Mouse (Mus musculus) forebrain, embryonic 11.5 days (tissue): ENCODE data around the gene Gm14743. TPM values are rescaled to one million over a fixed set of nuclear protein-coding genes. Genes with fewer than 3 reads are reported as not detected.
"Not testable (repeated sequence)": the region's sequence is repeated elsewhere in the genome, so short reads cannot be mapped to it uniquely, and the experiment has no call there.

ENCODE experiments used
- ATAC-seq: fragments of 200-750 bp; cut with Nextera tagmentation; replicated peaks from 2 replicates; pipeline ENCODE4 v1.8.0; 2017; ENCODE audit warnings: moderate TSS enrichment; ENCODE audit not compliant: low FRiP score
- DNase-seq: peaks from one replicate; pipeline ENCODE4 v3.0.0-alpha.2; 2017; ENCODE audit warnings: low spot score
- H3K27ac ChIP-seq: fragments of 300-500 bp; sonication (generic); 2 replicates; pipeline ENCODE4 v1.5.1; 2014; ENCODE audit warnings: low read depth, low read length
- H3K27me3 ChIP-seq: fragments of 300-500 bp; sonication (generic); 2 replicates; pipeline ENCODE4 v1.6.1; 2014; ENCODE audit warnings: mild to moderate bottlenecking, low read length, mixed read lengths; ENCODE audit not compliant: control insufficient read depth, insufficient read depth
- H3K36me3 ChIP-seq: fragments of 300-500 bp; sonication (generic); 2 replicates; pipeline ENCODE4 v1.6.1; 2014; ENCODE audit warnings: mild to moderate bottlenecking, low read length, moderate library complexity, mixed read lengths; ENCODE audit not compliant: control insufficient read depth, insufficient read depth
- H3K4me1 ChIP-seq: fragments of 300-500 bp; sonication (generic); replicated peaks from 2 replicates; pipeline ENCODE4 v1.6.1; 2014; ENCODE audit warnings: low read length, mixed read lengths; ENCODE audit not compliant: control insufficient read depth, insufficient read depth
- H3K4me2 ChIP-seq: fragments of 300-500 bp; sonication (generic); 2 replicates; pipeline ENCODE4 v1.6.1; 2014; ENCODE audit warnings: low read depth, mild to moderate bottlenecking, low read length, moderate library complexity, mixed read lengths; ENCODE audit not compliant: severe bottlenecking
- H3K4me3 ChIP-seq: fragments of 300-500 bp; sonication (generic); 2 replicates; pipeline ENCODE4 v1.5.1; 2014; ENCODE audit warnings: low read depth, low read length
- H3K9ac ChIP-seq: fragments of 300-500 bp; sonication (generic); 2 replicates; pipeline ENCODE4 v1.6.1; 2014; ENCODE audit warnings: low read length
- H3K9me3 ChIP-seq: fragments of 300-500 bp; sonication (generic); 2 replicates; pipeline ENCODE4 v1.6.1; 2016; ENCODE audit warnings: low read length, mixed read lengths; ENCODE audit not compliant: control insufficient read depth
- WGBS: fragments of 180-500 bp; shearing (Covaris S2); extraction: QIAGEN DNeasy Blood & Tissue Kit; methylation state at CpG from one replicate; pipeline ENCODE4 v1.1.7; 2014; 5-methylcytosine and 5-hydroxymethylcytosine counted together
- polyA plus RNA-seq: library from polyadenylated mRNA; unstranded; fragments of >200 nt; fragmentation: Nextera tagmentation; extraction: Ambion mirVana; gene quantifications from 2 replicates; pipeline ENCODE4 v1.2.1, GENCODE M21; 2014

Gene Gm14743
- polyA plus RNA-seq = not detected in 2 replicates

DNA sequence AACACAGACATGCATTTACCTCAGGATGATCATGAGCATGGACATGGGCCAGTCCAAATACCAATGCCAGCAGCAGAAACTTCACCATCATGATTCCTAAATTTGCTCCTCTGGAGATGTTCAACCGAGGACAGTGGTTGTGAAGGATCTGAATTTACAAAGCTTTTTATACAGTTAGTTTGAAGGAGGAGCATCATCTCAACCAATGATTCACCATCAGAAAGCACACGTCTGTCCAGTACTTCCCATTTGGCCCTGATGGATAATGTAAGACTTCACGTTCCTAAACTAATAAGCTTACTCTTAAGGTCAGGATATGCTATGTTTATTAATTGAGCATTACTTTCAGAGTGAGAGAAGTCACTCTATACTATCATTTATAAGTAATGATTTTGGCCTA is at the start of gene Gm14743:
Gm14743 (minus strand) TSS at position 101 of the 400 bp plus-strand sequence.
- H3K4me1 ChIP-seq, H3K36me3 ChIP-seq, DNase-seq, H3K4me3 ChIP-seq, H3K9ac ChIP-seq, H3K27ac ChIP-seq, H3K9me3 ChIP-seq, H3K27me3 ChIP-seq, ATAC-seq, H3K4me2 ChIP-seq: not testable (repeated sequence)
- no CpG with 5 or more reads among the region's 3 CpGs for WGBS

DNA sequence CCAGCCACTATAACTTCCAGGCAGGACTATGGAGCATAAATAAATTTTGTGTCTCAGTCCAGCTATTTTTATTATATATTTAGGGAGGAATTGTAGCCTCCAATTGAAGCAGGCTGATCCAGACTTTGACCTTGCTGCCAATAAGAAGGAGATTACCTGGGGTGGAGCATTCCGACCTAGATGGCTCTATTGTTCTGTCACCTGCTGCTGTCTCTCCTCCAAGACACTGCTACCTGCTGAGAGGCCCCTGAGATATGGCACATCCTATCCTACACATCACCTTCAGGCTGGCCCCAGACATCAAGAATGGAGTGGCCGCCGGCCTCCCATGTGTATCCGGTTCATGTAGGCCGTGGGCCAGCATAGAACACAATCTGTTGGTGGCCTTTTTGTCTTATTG is 42.9 kb downstream of the Gm14743 start:
- no peak overlapping the region for H3K4me2 ChIP-seq
- WGBS = 87% methylated on average over 5 of the region's 5 CpGs
- H3K4me1 ChIP-seq = no peaks in the 10 kb centered on the region
- DNase-seq (no peak), ATAC-seq (no peak)
- no peak overlapping the region for H3K9ac ChIP-seq
- no peaks in the 10 kb centered on the region for H3K27me3 ChIP-seq
- H3K27ac ChIP-seq = no peak overlapping the region
- no peak overlapping the region for H3K4me3 ChIP-seq
- H3K9me3 ChIP-seq = no peaks in the 10 kb centered on the region
- H3K36me3 ChIP-seq = no peaks in the 10 kb centered on the region

DNA sequence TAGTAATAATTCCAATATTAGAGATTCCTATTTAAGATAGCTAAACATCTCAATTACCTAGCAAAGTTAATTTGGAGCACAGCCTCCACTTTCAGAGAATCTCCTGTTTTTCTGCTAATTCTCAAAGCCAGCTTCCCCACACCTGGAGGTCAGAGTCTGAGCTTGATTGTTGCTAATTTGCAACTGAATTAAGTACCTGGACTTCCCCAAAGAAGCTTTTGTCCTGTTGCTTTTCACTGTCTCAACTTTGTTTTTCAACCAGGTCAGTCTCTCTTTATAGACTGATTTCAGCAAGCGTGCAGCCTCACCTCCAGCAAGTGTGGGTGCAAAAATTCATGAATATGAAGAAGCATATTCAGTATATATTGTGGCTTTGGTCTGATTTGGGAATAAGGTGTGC is 43.5 kb downstream of the Gm14743 start:
- H3K27ac ChIP-seq, H3K4me2 ChIP-seq, ATAC-seq, H3K4me3 ChIP-seq, DNase-seq, H3K36me3 ChIP-seq, H3K27me3 ChIP-seq, H3K4me1 ChIP-seq, H3K9ac ChIP-seq, H3K9me3 ChIP-seq: not testable (repeated sequence)
- WGBS = 56% methylated on average over 1 of the region's 1 CpGs

Other genes starting within 250 kb of the Gm14743 start
- not detected in 2 replicates for gene Obp1a, start 154.5 kb downstream of the Gm14743 start, polyA plus RNA-seq
- gene Gm5938, start 120.5 kb downstream of the Gm14743 start, polyA plus RNA-seq = not detected in 2 replicates
- not detected in 2 replicates for gene Obp1b, start 59.1 kb downstream of the Gm14743 start, polyA plus RNA-seq
- not detected in 2 replicates for gene 4930480E11Rik, start 123.7 kb upstream of the Gm14743 start, polyA plus RNA-seq